Mouse (Mus musculus) midbrain, embryonic 10.5 days (tissue): ENCODE measurements around the gene Aloxe3. TPM values are rescaled to one million over a fixed set of nuclear protein-coding genes. Genes with fewer than 3 reads are reported as not detected.
"Not testable (repeated sequence)": the region's sequence is repeated elsewhere in the genome, so short reads cannot be mapped to it uniquely, and the experiment has no call there.

Source experiments
- DNase-seq: peaks from one replicate; pipeline ENCODE4 v3.0.0-alpha.2; 2017; ENCODE audit warnings: low spot score
- H3K27ac ChIP-seq: fragments of 300-500 bp; sonication (generic); replicated peaks from 2 replicates; pipeline ENCODE4 v1.5.1; 2016; ENCODE audit warnings: mild to moderate bottlenecking
- H3K27me3 ChIP-seq: fragments of 300-500 bp; sonication (generic); 2 replicates; pipeline ENCODE4 v1.6.1; 2016; ENCODE audit warnings: low read depth, mild to moderate bottlenecking; ENCODE audit not compliant: poor library complexity, severe bottlenecking
- H3K36me3 ChIP-seq: fragments of 300-500 bp; sonication (generic); 2 replicates; pipeline ENCODE4 v1.6.1; 2016; ENCODE audit warnings: mild to moderate bottlenecking, moderate library complexity
- H3K4me1 ChIP-seq: fragments of 300-500 bp; sonication (generic); 2 replicates; pipeline ENCODE4 v1.6.1; 2016
- H3K4me3 ChIP-seq: fragments of 300-500 bp; sonication (generic); 2 replicates; pipeline ENCODE4 v1.5.1; 2016; ENCODE audit warnings: mild to moderate bottlenecking, moderate library complexity
- H3K9me3 ChIP-seq: fragments of 300-500 bp; sonication (generic); replicated peaks from 2 replicates; pipeline ENCODE4 v1.6.1; 2016; ENCODE audit warnings: mild to moderate bottlenecking
- WGBS: fragments of 180-500 bp; shearing (Covaris S2); methylation state at CpG from one replicate; pipeline ENCODE4 v1.1.7; 2016; 5-methylcytosine and 5-hydroxymethylcytosine counted together
- polyA plus RNA-seq: library from polyadenylated mRNA; unstranded; fragments of >200 nt; fragmentation: Nextera tagmentation; extraction: Ambion mirVana; gene quantifications from 2 replicates; pipeline ENCODE4 v1.2.1, GENCODE M21; 2016

Aloxe3 gene
- polyA plus RNA-seq, 1 experiment from 2014 or later: 0.17 TPM

GRCm38 (mm10) chr11:69088856-69089615 is 36.7 kb upstream of the Aloxe3 start:
- no peak for DNase-seq
- Histone ChIP-seq H3K4me1 (peaks cover 54% of the 10 kb centered on the region), H3K36me3 (peaks cover 33% of the 10 kb centered on the region), H3K9me3 (no peaks in the 10 kb centered on the region), H3K27ac (peak overlapping the region; percentile 99), H3K27me3 (no peaks in the 10 kb centered on the region), H3K4me3 (peak overlapping the region; percentile 83)
- WGBS: 12% methylated on average over 25 of the region's 25 CpGs

- 91% methylated on average over 12 of the region's 12 CpGs for WGBS
- Histone ChIP-seq H3K27me3 (no peaks in the 10 kb centered on the region), H3K27ac (peak overlapping the region; percentile 99), H3K4me3 (peak overlapping the region; percentile 83), H3K9me3 (no peaks in the 10 kb centered on the region), H3K36me3 (peaks cover 33% of the 10 kb centered on the region), H3K4me1 (peaks cover 60% of the 10 kb centered on the region)
- no peak for DNase-seq
Measured at GRCm38 (mm10) chr11:69089616-69090290, 35.9 kb upstream of the Aloxe3 start.

GRCm38 (mm10) chr11:69090367-69090766 is 35.3 kb upstream of the Aloxe3 start:
- Histone ChIP-seq H3K36me3 (peaks cover 33% of the 10 kb centered on the region), H3K4me1 (peaks cover 65% of the 10 kb centered on the region), H3K27ac (no peak overlapping the region), H3K27me3 (no peaks in the 10 kb centered on the region), H3K9me3 (no peaks in the 10 kb centered on the region), H3K4me3 (peak overlapping the region; percentile 83; the same call in 1 of the 2 replicates)
- no peak for DNase-seq
- 74% methylated on average over 6 of the region's 6 CpGs for WGBS

DNA sequence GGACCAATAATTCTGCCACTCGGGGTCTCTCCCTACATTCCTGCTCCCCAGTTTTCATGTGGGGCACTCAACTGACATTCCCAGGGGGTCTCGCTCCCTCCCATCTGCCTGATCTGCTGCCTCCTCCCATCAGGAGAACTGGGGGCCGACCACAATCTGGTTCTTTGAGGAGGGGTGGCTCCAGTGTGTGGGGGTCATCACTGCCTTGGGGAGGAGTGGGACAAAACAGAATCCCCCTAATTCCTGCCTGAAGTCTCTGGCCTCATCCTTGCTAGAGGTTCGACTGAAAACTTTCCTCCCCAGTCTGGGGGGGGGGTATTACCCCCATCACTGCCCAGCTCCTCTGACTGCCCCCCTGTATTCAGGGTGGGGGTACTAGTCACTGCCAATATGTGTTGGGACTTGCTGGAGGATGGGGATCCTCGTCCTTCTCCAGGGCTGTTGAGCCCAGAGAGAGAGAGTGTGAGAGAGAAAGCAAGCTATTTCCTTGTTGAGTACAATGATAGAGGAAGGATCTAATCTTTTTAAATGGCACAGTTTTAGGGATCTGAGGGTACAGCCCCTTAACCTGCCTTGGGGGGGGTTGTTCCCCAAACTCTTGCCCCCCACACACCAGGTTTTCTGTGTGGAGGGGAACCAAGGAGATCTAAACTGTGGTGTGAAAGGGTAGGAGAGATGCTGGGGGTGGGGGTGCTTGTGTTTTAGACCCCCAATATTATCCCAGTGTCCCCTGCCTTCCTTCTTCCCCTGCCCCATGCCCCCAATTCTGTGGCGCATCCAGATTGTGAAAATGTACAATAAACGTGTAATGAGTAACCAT is 33.9 kb upstream of the Aloxe3 start:
- Histone ChIP-seq H3K27ac (no peak overlapping the region), H3K4me3 (peak overlapping the region; percentile 7; the same call in 1 of the 2 replicates), H3K36me3 (peaks cover 33% of the 10 kb centered on the region), H3K4me1 (peaks cover 78% of the 10 kb centered on the region), H3K27me3 (peaks cover 4% of the 10 kb centered on the region; the same call in 1 of the 2 replicates), H3K9me3 (no peaks in the 10 kb centered on the region)
- WGBS: 70% methylated on average over 7 of the region's 7 CpGs
- DNase-seq: no peak

- 1% methylated on average over 3 of the region's 3 CpGs for whole genome bisulfite sequencing
- Histone ChIP-seq H3K4me1 (peaks cover 78% of the 10 kb centered on the region), H3K27ac (no peak overlapping the region), H3K27me3 (peaks cover 4% of the 10 kb centered on the region; the same call in 1 of the 2 replicates), H3K9me3 (no peaks in the 10 kb centered on the region), H3K4me3 (peak overlapping the region; percentile 5; the same call in 1 of the 2 replicates), H3K36me3 (peaks cover 33% of the 10 kb centered on the region)
- peak; percentile 82 for DNase-seq
Measured at GRCm38 (mm10) chr11:69092386-69092751, 33.3 kb upstream of the Aloxe3 start.

DNA sequence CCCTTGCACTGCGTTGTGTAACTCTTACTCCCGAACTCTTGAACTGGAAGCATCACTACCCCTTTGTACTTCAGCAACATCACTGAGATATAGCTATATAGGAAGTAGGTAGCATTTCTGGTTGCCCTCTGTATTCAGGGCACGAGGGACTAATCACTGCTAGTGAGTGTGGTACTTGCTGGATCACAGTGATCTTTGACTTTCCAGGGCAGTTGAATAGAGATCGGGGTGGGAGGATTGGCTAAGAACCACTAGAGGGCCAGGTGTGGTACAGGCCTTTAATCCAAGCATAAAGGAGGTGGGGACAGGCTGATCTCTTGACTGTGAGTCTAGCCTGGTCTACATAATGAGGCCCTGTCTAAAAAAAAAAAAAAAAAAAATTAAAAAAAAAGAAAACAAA is 32.8 kb upstream of the Aloxe3 start:
- peaks cover 78% of the 10 kb centered on the region for H3K4me1 ChIP-seq
- H3K4me3 ChIP-seq: peak overlapping the region; percentile 5; the same call in 1 of the 2 replicates
- no peaks in the 10 kb centered on the region for H3K9me3 ChIP-seq
- no peak overlapping the region for H3K27ac ChIP-seq
- DNase-seq: no peak
- H3K36me3 ChIP-seq: peaks cover 33% of the 10 kb centered on the region
- H3K27me3 ChIP-seq: peaks cover 4% of the 10 kb centered on the region; the same call in 1 of the 2 replicates
- 84% methylated on average over 4 of the region's 4 CpGs for WGBS

- not testable (repeated sequence) for H3K9me3 ChIP-seq, H3K27ac ChIP-seq, H3K27me3 ChIP-seq, H3K4me3 ChIP-seq, DNase-seq
- 82% methylated on average over 7 of the region's 7 CpGs for WGBS
- Histone ChIP-seq H3K4me1 (peaks cover 79% of the 10 kb centered on the region), H3K36me3 (peaks cover 33% of the 10 kb centered on the region)
Measured at GRCm38 (mm10) chr11:69093856-69094255, 31.8 kb upstream of the Aloxe3 start.

DNA sequence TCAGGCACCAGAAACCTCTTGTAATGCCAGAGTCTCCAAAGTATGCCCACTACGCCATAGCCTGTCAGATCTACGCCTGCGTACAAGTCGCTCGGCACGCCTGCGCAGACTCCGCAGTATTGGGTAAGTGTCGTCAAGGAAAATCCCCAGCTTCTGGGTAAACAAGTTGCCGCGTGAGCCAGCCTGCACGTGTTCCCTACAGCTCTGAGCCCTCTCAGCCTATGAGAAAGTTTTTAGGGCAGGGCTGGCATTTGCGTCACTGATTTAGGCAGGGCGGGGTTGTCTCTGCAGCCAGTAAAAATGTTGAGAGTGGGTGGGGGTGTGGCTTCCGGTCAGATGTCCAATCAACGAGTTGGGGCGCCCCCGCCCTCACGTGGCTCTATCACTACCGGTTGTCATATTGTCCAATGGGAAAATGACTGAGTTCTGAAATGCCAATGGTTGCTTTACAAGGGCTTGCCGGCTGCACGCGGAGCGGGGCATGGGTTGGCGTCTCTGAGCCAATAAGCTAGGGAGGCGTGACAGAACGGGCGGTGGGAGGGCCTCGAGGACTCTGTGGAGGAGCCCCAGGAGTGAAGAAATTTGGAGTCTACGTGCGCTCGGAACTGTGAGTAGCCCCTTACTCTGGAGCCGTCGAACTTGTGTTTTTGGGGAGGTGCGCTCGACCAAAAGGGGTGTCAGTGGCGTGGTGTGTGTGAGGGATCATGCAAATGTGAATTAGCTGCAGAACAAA is 30.8 kb upstream of the Aloxe3 start, which contains the start of gene Per1:
Per1 (plus strand) TSS at position 521 of the 733 bp plus-strand sequence.
- DNase-seq: peak; percentile 99
- Histone ChIP-seq H3K9me3 (no peaks in the 10 kb centered on the region), H3K27ac (peak within 1 kb of the TSS; percentile 74), H3K4me1 (peaks cover 79% of the 10 kb centered on the region), H3K4me3 (peak within 1 kb of the TSS; percentile 65), H3K36me3 (peaks cover 28% of the 10 kb centered on the region), H3K27me3 (peaks cover 4% of the 10 kb centered on the region; the same call in 1 of the 2 replicates)
- under 1% methylated on average over 37 of the region's 37 CpGs for WGBS

DNA sequence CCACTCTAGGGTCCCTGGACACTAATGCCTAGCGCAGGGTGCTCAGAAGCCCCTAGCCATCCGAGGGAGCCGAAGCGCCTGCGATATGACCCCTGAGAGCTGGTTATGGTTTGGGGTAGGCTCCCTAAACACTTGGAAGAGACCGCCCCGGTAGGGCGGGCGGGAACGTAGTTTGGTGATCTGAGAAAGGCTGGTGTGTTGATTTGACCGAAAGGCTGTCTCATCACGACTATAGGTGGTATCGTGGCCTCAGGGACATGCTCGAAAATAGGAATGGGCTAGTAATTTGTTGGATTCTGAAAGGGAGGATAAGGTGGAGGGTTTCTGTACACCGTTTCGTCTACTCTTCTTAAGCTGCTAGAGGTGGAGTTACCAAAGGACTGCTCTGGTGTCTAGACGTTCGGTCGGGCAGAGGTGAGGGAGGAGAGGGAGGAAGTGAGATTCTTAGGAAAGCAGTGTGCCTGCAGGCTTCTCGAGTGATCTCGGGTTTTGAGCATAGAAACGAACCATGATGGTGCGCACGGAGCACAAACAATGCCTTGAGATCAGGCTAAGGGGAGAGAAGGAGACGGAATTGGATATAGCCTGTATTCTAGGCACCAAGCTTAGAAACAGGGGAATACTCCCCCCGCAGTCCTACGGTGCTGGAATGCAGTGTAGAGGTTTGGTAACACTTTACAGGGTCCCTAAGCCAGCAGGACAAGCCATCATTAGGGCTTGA is 30.0 kb upstream of the Aloxe3 start:
- Histone ChIP-seq H3K4me1 (peaks cover 79% of the 10 kb centered on the region), H3K9me3 (no peaks in the 10 kb centered on the region), H3K4me3 (peak overlapping the region; percentile 65), H3K36me3 (peaks cover 20% of the 10 kb centered on the region), H3K27me3 (peaks cover 4% of the 10 kb centered on the region; the same call in 1 of the 2 replicates), H3K27ac (peak overlapping the region; percentile 74)
- no peak for DNase-seq
- WGBS: 5% methylated on average over 27 of the region's 27 CpGs

DNA sequence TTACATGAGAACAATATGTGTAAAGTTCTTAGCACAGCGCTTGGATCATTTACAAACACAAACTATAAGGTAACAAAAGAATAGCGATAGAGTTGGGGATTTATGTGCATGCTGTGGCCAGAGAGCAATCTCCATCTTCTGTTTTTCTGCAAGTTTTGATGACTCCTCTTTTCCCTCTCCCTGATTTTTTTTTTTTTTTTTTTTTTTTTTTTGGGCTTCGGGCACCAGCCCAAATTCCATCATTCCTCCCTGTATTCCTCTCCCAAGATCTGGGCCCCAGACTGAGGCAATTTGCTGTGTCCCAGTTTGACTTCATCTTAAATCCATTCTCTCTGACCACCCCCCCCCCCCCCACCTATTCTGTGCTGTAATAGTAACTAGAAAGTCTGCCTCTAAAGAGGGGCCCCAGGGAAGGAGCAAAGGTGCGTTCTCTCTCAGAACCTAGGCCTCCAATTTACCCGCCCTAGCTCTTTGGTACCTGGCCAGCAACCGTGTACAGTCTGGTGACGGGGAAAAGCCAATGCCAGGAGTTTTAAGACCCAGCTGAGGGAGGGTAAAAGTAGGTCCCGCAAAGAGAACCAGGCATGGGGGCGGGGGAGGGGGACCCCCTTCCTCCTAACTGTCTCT is 29.2 kb upstream of the Aloxe3 start:
- Histone ChIP-seq H3K4me1 (peaks cover 78% of the 10 kb centered on the region), H3K27ac (peak overlapping the region; percentile 77)
- WGBS: 12% methylated on average over 9 of the region's 9 CpGs

More for the DNA sequence above, 29.2 kb upstream of the Aloxe3 start:
- H3K27me3 ChIP-seq: peaks cover 4% of the 10 kb centered on the region; the same call in 1 of the 2 replicates
- H3K9me3 ChIP-seq: no peaks in the 10 kb centered on the region
- peaks cover 20% of the 10 kb centered on the region for H3K36me3 ChIP-seq
- peak overlapping the region; percentile 65 for H3K4me3 ChIP-seq
- DNase-seq: no peak
